Mouse (Mus musculus): Measurements from ENCODE around the gene Kiss1r.

DNA sequence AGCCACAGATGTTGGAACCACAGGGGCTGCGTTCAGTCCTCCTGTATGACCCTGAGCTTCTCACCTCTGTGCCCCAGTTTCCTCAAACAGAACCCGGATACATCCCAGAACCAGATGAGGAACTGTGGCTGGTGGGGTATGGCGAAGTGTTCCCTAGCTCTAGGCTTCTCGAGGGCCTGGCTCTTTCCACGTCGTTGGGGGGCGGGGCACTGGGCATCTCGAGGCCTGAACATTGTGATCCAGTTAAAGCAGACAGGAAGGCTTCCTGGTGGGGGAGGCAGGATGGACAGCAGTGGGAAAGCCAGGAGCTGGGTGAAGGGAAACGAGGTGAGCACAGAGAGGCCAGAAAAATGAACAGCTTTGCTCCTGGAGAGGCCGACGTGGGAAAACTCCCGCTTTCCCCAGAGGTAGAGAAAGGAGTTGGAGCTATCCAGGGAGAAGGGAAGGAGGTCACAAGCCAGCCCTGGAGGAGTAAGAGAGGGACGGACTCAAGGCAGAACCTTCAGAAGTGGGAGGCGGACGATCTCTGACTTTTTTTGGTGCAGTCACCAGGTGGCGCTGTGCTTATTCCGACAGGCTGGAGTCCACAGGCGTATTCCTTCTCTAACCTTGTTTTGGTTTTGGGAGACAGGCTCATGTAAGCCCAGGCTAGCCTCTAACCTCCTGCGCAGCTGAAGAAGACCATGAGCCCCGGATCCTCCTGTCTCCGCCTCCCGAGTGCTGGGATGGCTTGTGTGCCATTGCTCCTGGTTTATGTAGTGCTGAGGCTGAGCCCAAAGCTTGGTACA, 33.3 kb upstream of the Kiss1r start:
- no peak for TF ChIP-seq POLR2A (IDR thresholded peaks at IDR 0.05; ENCODE audit: insufficient read depth, low read depth, low read length)
- peak; percentile 91 for TF ChIP-seq CTCF (IDR thresholded peaks at IDR 0.05)
- peak; percentile 66; the same call in 1 of the 2 replicates for TF ChIP-seq EP300 (IDR thresholded peaks at IDR 0.05; ENCODE audit: insufficient read depth, low read depth, low read length)

All from heart, adult 2 months (tissue).